17 mouse cellular contexts compared by ENCODE assay signal in genomic region chr9:67026061-67026460, GRCm38 (mm10). TPM values are rescaled to one million over a fixed set of nuclear protein-coding genes. Genes with fewer than 3 reads are reported as not detected.
DNase-seq lines count a peak whose midpoint lies in the region; ATAC-seq and TF ChIP-seq lines count a peak whose summit lies in the region.
"Had no signal": no experiment of that assay in that cellular context is flagged by ENCODE, and none has a peak within 500 bp of the region (broad histone marks: within the 10 kb centered on the region; RNA-seq: fewer than 3 reads in every experiment).

No protein-coding gene starts in this region.

- H3K36me3 ChIP-seq in heart, embryonic 12.5 days: peaks cover 96% of the 10 kb centered on the region
- peaks cover 64% of the 10 kb centered on the region for H3K36me3 ChIP-seq in heart, postnatal 0 days (replicated peaks; ENCODE audit: control insufficient read depth, insufficient read depth, low read length)
- H3K36me3 ChIP-seq in myocyte (ENCODE audit: control insufficient read depth, insufficient read depth): peaks cover 89% of the 10 kb centered on the region
- H3K36me3 ChIP-seq in midbrain, postnatal 0 days (ENCODE audit: insufficient read depth, low read length): peaks cover 56% of the 10 kb centered on the region

- TF ChIP-seq EP300 in heart, postnatal 0 days (IDR thresholded peaks at IDR 0.05; ENCODE audit: low read depth): no peak

- ATAC-seq in heart, embryonic 12.5 days (ENCODE audit: insufficient number of reproducible peaks, low FRiP score): no peak
- ATAC-seq in heart, postnatal 0 days (ENCODE audit: insufficient read depth, low read depth): peak; percentile 28
- ATAC-seq in midbrain, postnatal 0 days (ENCODE audit: low FRiP score): no peak
- ATAC-seq: CD4-positive, CD25-positive, alpha-beta regulatory T cell, adult 4 months had no signal

- TF ChIP-seq POLR2A in myocyte (IDR thresholded peaks at IDR 0.05; ENCODE audit: insufficient read length, low read depth): no peak

- no peak for TF ChIP-seq CTCF in heart, postnatal 0 days (IDR thresholded peaks at IDR 0.05; ENCODE audit: low read depth)
- no peak for TF ChIP-seq CTCF in midbrain, postnatal 0 days (IDR thresholded peaks at IDR 0.05)

- peaks cover 3% of the 10 kb centered on the region for H3K79me2 ChIP-seq in myocyte (ENCODE audit: control insufficient read depth, insufficient read depth)

- no peak overlapping the region for H3K4me2 ChIP-seq in heart, embryonic 12.5 days
- H3K4me2 ChIP-seq in heart, postnatal 0 days (ENCODE audit: low read depth, low read length): no peak overlapping the region
- H3K4me2 ChIP-seq in myocyte (ENCODE audit: low read depth): no peak overlapping the region
- H3K4me2 ChIP-seq in midbrain, postnatal 0 days (ENCODE audit: low read depth, low read length, poor library complexity, severe bottlenecking): no peak overlapping the region
- H3K4me2 ChIP-seq: hindbrain, embryonic 15.5 days; limb, embryonic 13.5 days had no signal

- H3K4me1 ChIP-seq in heart, embryonic 12.5 days (replicated peaks): peaks cover 40% of the 10 kb centered on the region
- H3K4me1 ChIP-seq in heart, postnatal 0 days (ENCODE audit: control insufficient read depth, insufficient read depth): no peaks in the 10 kb centered on the region
- H3K4me1 ChIP-seq in midbrain, postnatal 0 days (ENCODE audit: insufficient read depth, low read length): no peaks in the 10 kb centered on the region
- H3K4me1 ChIP-seq: hindbrain, embryonic 15.5 days; limb, embryonic 13.5 days; midbrain, embryonic 10.5 days had no signal

- H3K4me3 ChIP-seq in heart, embryonic 12.5 days: no peak overlapping the region
- H3K4me3 ChIP-seq in heart, postnatal 0 days (ENCODE audit: low read depth, low read length): no peak overlapping the region
- H3K4me3 ChIP-seq in myocyte: no peak overlapping the region
- H3K4me3 ChIP-seq in midbrain, postnatal 0 days (ENCODE audit: low read depth, low read length): no peak overlapping the region
- H3K4me3 ChIP-seq: hindbrain, embryonic 15.5 days; limb, embryonic 13.5 days; midbrain, embryonic 10.5 days had no signal

- peak overlapping the region; percentile 61 for H3K27ac ChIP-seq in heart, embryonic 12.5 days (ENCODE audit: poor library complexity, severe bottlenecking)
- peak overlapping the region; percentile 59 for H3K27ac ChIP-seq in heart, postnatal 0 days (ENCODE audit: low read depth)
- H3K27ac ChIP-seq in midbrain, postnatal 0 days (ENCODE audit: low read depth, low read length): no peak overlapping the region
- H3K27ac ChIP-seq: hindbrain, embryonic 15.5 days; limb, embryonic 13.5 days; midbrain, embryonic 10.5 days had no signal

- no peak overlapping the region for H3ac ChIP-seq in myocyte (ENCODE audit: control insufficient read depth, insufficient read length)

- H3K9me3 ChIP-seq in heart, embryonic 12.5 days (replicated peaks): no peaks in the 10 kb centered on the region
- H3K9me3 ChIP-seq in heart, postnatal 0 days (replicated peaks; ENCODE audit: control insufficient read depth, low read length): no peaks in the 10 kb centered on the region
- no peaks in the 10 kb centered on the region for H3K9me3 ChIP-seq in midbrain, postnatal 0 days (ENCODE audit: low read length)
- H3K9me3 ChIP-seq: hindbrain, embryonic 15.5 days; limb, embryonic 13.5 days; midbrain, embryonic 10.5 days had no signal

- 83% methylated on average over 7 of the region's 7 CpGs for WGBS in heart, embryonic 12.5 days
- WGBS in heart, postnatal 0 days: 76% methylated on average over 7 of the region's 7 CpGs
- 96% methylated on average over 7 of the region's 7 CpGs for WGBS in midbrain, postnatal 0 days

- no peak overlapping the region for H3K9ac ChIP-seq in heart, embryonic 12.5 days
- H3K9ac ChIP-seq in heart, postnatal 0 days (replicated peaks; ENCODE audit: low read depth, low read length): no peak overlapping the region
- H3K9ac ChIP-seq in midbrain, postnatal 0 days (replicated peaks; ENCODE audit: low read length, poor library complexity, severe bottlenecking): no peak overlapping the region
- H3K9ac ChIP-seq: hindbrain, embryonic 15.5 days; limb, embryonic 13.5 days had no signal

- DNase-seq in heart, adult 9 months (ENCODE audit: low spot score in 2 of 2): no peak
- DNase-seq in gastrocnemius, postnatal 10 days: peak; percentile 53
- no peak for DNase-seq in heart, postnatal 0 days (ENCODE audit: low spot score)
- DNase-seq in adipocyte (ENCODE audit: low spot score): no peak
- DNase-seq in midbrain, postnatal 0 days (ENCODE audit: low spot score): no peak
- DNase-seq: adrenal gland, postnatal 14 days; cerebellum, adult 9-10 months; embryo, embryonic 11 days; kidney, adult 8-10 months; lung, postnatal 10 days; thymus, postnatal 14 days had no signal

- H3K27me3 ChIP-seq in heart, embryonic 12.5 days (replicated peaks): no peaks in the 10 kb centered on the region
- H3K27me3 ChIP-seq in heart, postnatal 0 days (ENCODE audit: control insufficient read depth, insufficient read depth, low read length): no peaks in the 10 kb centered on the region
- H3K27me3 ChIP-seq in myocyte (ENCODE audit: control insufficient read depth, insufficient read depth, insufficient read length): no peaks in the 10 kb centered on the region
- H3K27me3 ChIP-seq in midbrain, postnatal 0 days (ENCODE audit: insufficient read depth, low read length): no peaks in the 10 kb centered on the region
- H3K27me3 ChIP-seq: hindbrain, embryonic 15.5 days; limb, embryonic 13.5 days had no signal

TF ChIP-seq in myocyte, 11 proteins besides CTCF, POLR2A, EP300 and RAD21:
- TF ChIP-seq MYOG (IDR thresholded peaks at IDR 0.05; ENCODE audit: control insufficient read depth in 1 of 3, insufficient read depth in 1 of 3, insufficient read length in 2 of 3, low read depth in 2 of 3) (peak in 1 of 3 experiments; percentile 17), POLR2AphosphoS2 (IDR thresholded peaks at IDR 0.05; ENCODE audit: insufficient read length, low read depth) (peak; percentile 70), USF1 (IDR thresholded peaks at IDR 0.05; ENCODE audit: low read depth) (no peak), CEBPB (IDR thresholded peaks at IDR 0.05; ENCODE audit: insufficient read depth, poor library complexity, severe bottlenecking) (no peak), MAX (IDR thresholded peaks at IDR 0.05; ENCODE audit: low read depth) (no peak)

RNA-seq across cellular contexts. Expression of gene Tpm1, which starts 23.1 kb away (rescaled TPM):
- 4,565 and 4,650 TPM in 2 replicates for polyA plus RNA-seq in heart, embryonic 12.5 days (2016; fragmentation: Nextera tagmentation; extraction: Ambion mirVana)
- total RNA-seq in gastrocnemius, postnatal 10 days (2021): over 10,000 TPM; 16,629 to 18,397 TPM
- 3,473 and 3,533 TPM in 2 replicates for total RNA-seq in heart, postnatal 0 days (2014; rRNA removed; ENCODE audit: low replicate concordance)
- polyA plus RNA-seq in heart, postnatal 0 days (2015; fragmentation: Nextera tagmentation; extraction: Ambion mirVana): 10,043 and 10,309 TPM in 2 replicates
- 1,921 TPM for polyA plus RNA-seq in myocyte (2012; fragmentation: generic; extraction: Trizol)
- 124 and 147 TPM in 2 replicates for total RNA-seq in midbrain, postnatal 0 days (2014; rRNA removed)
- polyA plus RNA-seq in midbrain, postnatal 0 days (2015; fragmentation: Nextera tagmentation; extraction: Ambion mirVana): 162 and 177 TPM in 2 replicates

RNA-seq across cellular contexts. Expression of gene Lactb, which starts 50.8 kb away (rescaled TPM):
- 9.3 and 10.1 TPM in 2 replicates for polyA plus RNA-seq in heart, embryonic 12.5 days (2016; fragmentation: Nextera tagmentation; extraction: Ambion mirVana)
- total RNA-seq in gastrocnemius, postnatal 10 days (2021): 10 to 100 TPM; 19.1 to 22.4 TPM
- 6.4 and 14.5 TPM in 2 replicates for total RNA-seq in heart, postnatal 0 days (2014; rRNA removed; ENCODE audit: low replicate concordance)
- polyA plus RNA-seq in heart, postnatal 0 days (2015; fragmentation: Nextera tagmentation; extraction: Ambion mirVana): 12.2 and 13.8 TPM in 2 replicates
- 6.6 TPM for polyA plus RNA-seq in myocyte (2012; fragmentation: generic; extraction: Trizol)
- 18.6 and 18.8 TPM in 2 replicates for total RNA-seq in midbrain, postnatal 0 days (2014; rRNA removed)
- 9.6 and 12.9 TPM in 2 replicates for polyA plus RNA-seq in midbrain, postnatal 0 days (2015; fragmentation: Nextera tagmentation; extraction: Ambion mirVana)

Comparison
In these comparisons a context has a peak if more than half of its experiments do, and no peak if none do; other contexts are left out.
1. RNA of gene Tpm1, which starts 23.1 kb away (polyA plus RNA-seq): 10,043 to 10,309 TPM in heart, postnatal 0 days, 4,565 to 4,650 TPM in heart, embryonic 12.5 days and 1,921 TPM in myocyte (single experiment); 162 to 177 TPM in midbrain, postnatal 0 days; every median in the first group is over 10 times any median in the second.